Mouse (Mus musculus): ENCODE measurements around the gene Hpcal1. TPM values are rescaled to one million over a fixed set of nuclear protein-coding genes. Genes with fewer than 3 reads are reported as not detected.

The Hpcal1 gene
- polyA plus RNA-seq, 1 experiment: 113 TPM

GRCm38 (mm10) chr12:17701795-17702194 is 11.1 kb downstream of the Hpcal1 start:
- DNase-seq (ENCODE audit: low read depth): no peak
- TF ChIP-seq POLR2A (IDR thresholded peaks at IDR 0.05; ENCODE audit: borderline replicate concordance, extremely low read depth, insufficient read depth, insufficient read length, poor library complexity, severe bottlenecking): no peak
- no peak for TF ChIP-seq CTCF (IDR thresholded peaks at IDR 0.05; ENCODE audit: borderline replicate concordance, extremely low read depth, insufficient read depth, insufficient read length)

GRCm38 (mm10) chr12:17702257-17702943 is 11.7 kb downstream of the Hpcal1 start:
- no peak for TF ChIP-seq POLR2A (IDR thresholded peaks at IDR 0.05; ENCODE audit: borderline replicate concordance, extremely low read depth, insufficient read depth, insufficient read length, poor library complexity, severe bottlenecking)
- no peak for TF ChIP-seq CTCF (IDR thresholded peaks at IDR 0.05; ENCODE audit: borderline replicate concordance, extremely low read depth, insufficient read depth, insufficient read length)
- DNase-seq (ENCODE audit: low read depth): no peak

GRCm38 (mm10) chr12:17702944-17703335 is 12.3 kb downstream of the Hpcal1 start:
- TF ChIP-seq POLR2A (IDR thresholded peaks at IDR 0.05; ENCODE audit: borderline replicate concordance, extremely low read depth, insufficient read depth, insufficient read length, poor library complexity, severe bottlenecking) (no peak), CTCF (IDR thresholded peaks at IDR 0.05; ENCODE audit: borderline replicate concordance, extremely low read depth, insufficient read depth, insufficient read length) (no peak)

GRCm38 (mm10) chr12:17703866-17704265 is 13.2 kb downstream of the Hpcal1 start:
- DNase-seq (ENCODE audit: low read depth): no peak
- no peak for TF ChIP-seq POLR2A (IDR thresholded peaks at IDR 0.05; ENCODE audit: borderline replicate concordance, extremely low read depth, insufficient read depth, insufficient read length, poor library complexity, severe bottlenecking)
- TF ChIP-seq CTCF (IDR thresholded peaks at IDR 0.05; ENCODE audit: borderline replicate concordance, extremely low read depth, insufficient read depth, insufficient read length): no peak

More at GRCm38 (mm10) chr12:17702944-17703335, 12.3 kb downstream of the Hpcal1 start:
- DNase-seq (ENCODE audit: low read depth): no peak

- TF ChIP-seq CTCF (IDR thresholded peaks at IDR 0.05; ENCODE audit: borderline replicate concordance, extremely low read depth, insufficient read depth, insufficient read length): no peak
- TF ChIP-seq POLR2A (IDR thresholded peaks at IDR 0.05; ENCODE audit: borderline replicate concordance, extremely low read depth, insufficient read depth, insufficient read length, poor library complexity, severe bottlenecking): no peak
- DNase-seq (ENCODE audit: low read depth): no peak
Measured at GRCm38 (mm10) chr12:17707472-17707871, 16.8 kb downstream of the Hpcal1 start.

- DNase-seq (ENCODE audit: low read depth): peak; percentile 80
- TF ChIP-seq POLR2A (IDR thresholded peaks at IDR 0.05; ENCODE audit: borderline replicate concordance, extremely low read depth, insufficient read depth, insufficient read length, poor library complexity, severe bottlenecking) (no peak), CTCF (IDR thresholded peaks at IDR 0.05; ENCODE audit: borderline replicate concordance, extremely low read depth, insufficient read depth, insufficient read length) (peak; percentile 47)
Measured at GRCm38 (mm10) chr12:17709451-17709850, 18.8 kb downstream of the Hpcal1 start.

GRCm38 (mm10) chr12:17709926-17710746 is 19.5 kb downstream of the Hpcal1 start:
- peak; percentile 21 for DNase-seq (ENCODE audit: low read depth)

GRCm38 (mm10) chr12:17710747-17711092 is 20.1 kb downstream of the Hpcal1 start:
- TF ChIP-seq POLR2A (IDR thresholded peaks at IDR 0.05; ENCODE audit: borderline replicate concordance, extremely low read depth, insufficient read depth, insufficient read length, poor library complexity, severe bottlenecking) (no peak), CTCF (IDR thresholded peaks at IDR 0.05; ENCODE audit: borderline replicate concordance, extremely low read depth, insufficient read depth, insufficient read length) (no peak)
- no peak for DNase-seq (ENCODE audit: low read depth)

More at GRCm38 (mm10) chr12:17709926-17710746, 19.5 kb downstream of the Hpcal1 start:
- TF ChIP-seq CTCF (IDR thresholded peaks at IDR 0.05; ENCODE audit: borderline replicate concordance, extremely low read depth, insufficient read depth, insufficient read length) (no peak), POLR2A (IDR thresholded peaks at IDR 0.05; ENCODE audit: borderline replicate concordance, extremely low read depth, insufficient read depth, insufficient read length, poor library complexity, severe bottlenecking) (no peak)

- no peak for DNase-seq (ENCODE audit: low read depth)
- no peak for TF ChIP-seq POLR2A (IDR thresholded peaks at IDR 0.05; ENCODE audit: borderline replicate concordance, extremely low read depth, insufficient read depth, insufficient read length, poor library complexity, severe bottlenecking)
- TF ChIP-seq CTCF (IDR thresholded peaks at IDR 0.05; ENCODE audit: borderline replicate concordance, extremely low read depth, insufficient read depth, insufficient read length): no peak
Measured at GRCm38 (mm10) chr12:17711731-17712388, 21.2 kb downstream of the Hpcal1 start.

GRCm38 (mm10) chr12:17712571-17712970 is 21.9 kb downstream of the Hpcal1 start:
- no peak for TF ChIP-seq POLR2A (IDR thresholded peaks at IDR 0.05; ENCODE audit: borderline replicate concordance, extremely low read depth, insufficient read depth, insufficient read length, poor library complexity, severe bottlenecking)
- TF ChIP-seq CTCF (IDR thresholded peaks at IDR 0.05; ENCODE audit: borderline replicate concordance, extremely low read depth, insufficient read depth, insufficient read length): no peak
- DNase-seq (ENCODE audit: low read depth): no peak
